Mouse (Mus musculus) neural tube, embryonic 14.5 days (tissue): ENCODE measurements around the gene Sf3a1. TPM values are rescaled to one million over a fixed set of nuclear protein-coding genes. Genes with fewer than 3 reads are reported as not detected.

Experiments
- ATAC-seq: fragments of 200-750 bp; cut with Nextera tagmentation; 2 replicates; pipeline ENCODE4 v1.8.0; 2017; ENCODE audit warnings: low read depth, mild to moderate bottlenecking, moderate TSS enrichment, moderate library complexity
- H3K27ac ChIP-seq: fragments of 300-500 bp; sonication (generic); 2 replicates; pipeline ENCODE4 v1.5.1; 2014; ENCODE audit warnings: low read depth, mild to moderate bottlenecking, control low read depth, low read length, moderate library complexity, mixed read lengths
- H3K27me3 ChIP-seq: fragments of 300-500 bp; sonication (generic); 2 replicates; pipeline ENCODE4 v1.6.1; 2014; ENCODE audit warnings: low read length; ENCODE audit not compliant: control insufficient read depth, insufficient read depth
- H3K36me3 ChIP-seq: fragments of 300-500 bp; sonication (generic); 2 replicates; pipeline ENCODE4 v1.6.1; 2014; ENCODE audit warnings: low read length, mixed read lengths; ENCODE audit not compliant: control insufficient read depth, insufficient read depth
- H3K4me1 ChIP-seq: fragments of 300-500 bp; sonication (generic); 2 replicates; pipeline ENCODE4 v1.6.1; 2014; ENCODE audit warnings: low read length; ENCODE audit not compliant: control insufficient read depth, insufficient read depth
- H3K4me2 ChIP-seq: fragments of 300-500 bp; sonication (generic); 2 replicates; pipeline ENCODE4 v1.6.1; 2014; ENCODE audit warnings: mild to moderate bottlenecking, low read depth, low read length, control low read depth
- H3K4me3 ChIP-seq: fragments of 300-500 bp; sonication (generic); 2 replicates; pipeline ENCODE4 v1.5.1; 2014; ENCODE audit warnings: low read depth, low read length, control low read depth, mixed read lengths
- H3K9ac ChIP-seq: fragments of 300-500 bp; sonication (generic); replicated peaks from 2 replicates; pipeline ENCODE4 v1.6.1; 2014; ENCODE audit warnings: low read depth, mild to moderate bottlenecking, control low read depth, low read length, mixed read lengths
- H3K9me3 ChIP-seq: fragments of 300-500 bp; sonication (generic); 2 replicates; pipeline ENCODE4 v1.6.1; 2016; ENCODE audit warnings: low read length; ENCODE audit not compliant: control insufficient read depth
- WGBS: fragments of 180-500 bp; shearing (Covaris S2); extraction: QIAGEN DNeasy Blood & Tissue Kit; methylation state at CpG from one replicate; pipeline ENCODE4 v1.1.7; 2014; 5-methylcytosine and 5-hydroxymethylcytosine counted together
- polyA plus RNA-seq: library from polyadenylated mRNA; unstranded; fragments of >200 nt; fragmentation: Nextera tagmentation; extraction: Ambion mirVana; gene quantifications from 2 replicates; pipeline ENCODE4 v1.2.1, GENCODE M21; 2014

The Sf3a1 gene
- polyA plus RNA-seq, 1 experiment from 2014 or later: 53.0 TPM

DNA sequence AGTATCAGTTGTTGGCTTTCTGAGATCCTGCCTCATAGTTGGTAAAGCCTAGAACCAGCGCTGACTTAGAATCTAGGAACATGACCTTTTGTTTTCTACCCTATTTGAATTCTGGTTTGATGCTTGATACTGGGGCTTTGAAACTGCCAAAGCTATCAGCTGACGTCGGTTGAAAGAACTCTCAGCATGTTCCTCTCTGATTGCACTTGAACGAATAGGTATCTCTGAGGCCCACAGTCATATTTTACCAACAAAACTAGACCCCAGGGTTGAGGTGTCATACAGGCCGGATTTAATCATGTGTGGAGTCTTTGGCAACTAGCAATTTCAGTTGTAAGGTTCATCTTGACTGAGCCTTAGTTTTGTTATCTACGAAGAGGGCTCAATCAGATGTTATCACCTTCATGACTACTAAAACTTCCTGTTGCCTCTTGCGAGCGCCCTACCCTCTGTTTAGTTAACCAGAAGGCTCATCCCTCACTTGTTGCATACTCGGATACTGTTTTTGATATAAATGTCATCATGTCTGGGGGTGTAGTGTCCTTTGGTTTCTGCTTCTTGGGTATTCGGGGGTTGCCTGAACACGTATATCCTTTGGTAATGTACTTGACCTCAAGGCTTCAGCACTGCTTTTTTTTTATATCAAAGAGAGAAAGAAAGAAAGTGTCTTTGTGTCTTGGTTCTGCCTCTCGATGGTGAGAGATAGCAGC, 43.0 kb downstream of the Sf3a1 start:
- Histone ChIP-seq H3K27ac (no peak overlapping the region), H3K4me3 (no peak overlapping the region), H3K4me2 (no peak overlapping the region), H3K27me3 (no peaks in the 10 kb centered on the region), H3K36me3 (peaks cover 6% of the 10 kb centered on the region; the same call in 1 of the 2 replicates), H3K4me1 (0 out of 2 replicates have a peak, but pooled peaks cover 3% of the 10 kb centered on the region), H3K9me3 (no peaks in the 10 kb centered on the region), H3K9ac (no peak overlapping the region)
- 79% methylated on average over 12 of the region's 12 CpGs for WGBS
- no peak for ATAC-seq

DNA sequence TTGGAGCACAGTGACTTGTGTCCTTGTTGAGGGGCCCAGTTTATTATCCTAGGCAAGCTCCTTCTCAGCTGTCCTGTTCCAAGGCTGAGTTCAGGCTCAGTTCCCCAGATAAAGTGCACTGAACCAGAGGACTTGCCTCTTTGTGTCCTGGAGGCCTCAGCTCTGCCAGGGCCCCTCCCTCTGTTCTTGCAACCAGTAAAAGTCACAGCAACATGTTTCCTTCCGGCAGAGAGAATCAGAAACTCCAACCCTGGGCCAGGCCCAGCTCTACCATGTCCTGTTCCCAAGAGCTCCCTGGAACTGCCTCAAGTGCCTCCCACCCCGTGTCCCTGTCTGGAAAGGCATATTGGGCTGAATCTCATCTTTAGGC, 43.5 kb downstream of the Sf3a1 start:
- Histone ChIP-seq H3K27ac (no peak overlapping the region), H3K9ac (no peak overlapping the region), H3K9me3 (no peaks in the 10 kb centered on the region), H3K4me1 (0 out of 2 replicates have a peak, but pooled peaks cover 3% of the 10 kb centered on the region), H3K4me2 (no peak overlapping the region), H3K36me3 (peaks cover 6% of the 10 kb centered on the region; the same call in 1 of the 2 replicates), H3K27me3 (no peaks in the 10 kb centered on the region), H3K4me3 (no peak overlapping the region)
- no peak for ATAC-seq
- 52% methylated on average over 2 of the region's 2 CpGs for WGBS

GRCm38 (mm10) chr11:4205097-4205655, 45.0 kb downstream of the Sf3a1 start:
- Histone ChIP-seq H3K27ac (no peak overlapping the region), H3K27me3 (no peaks in the 10 kb centered on the region), H3K4me3 (no peak overlapping the region), H3K4me1 (0 out of 2 replicates have a peak, but pooled peaks cover 3% of the 10 kb centered on the region), H3K9me3 (no peaks in the 10 kb centered on the region), H3K36me3 (peaks cover 6% of the 10 kb centered on the region; the same call in 1 of the 2 replicates), H3K4me2 (no peak overlapping the region), H3K9ac (no peak overlapping the region)
- no peak for ATAC-seq
- 86% methylated on average over 5 of the region's 5 CpGs for WGBS

- no peaks in the 10 kb centered on the region for H3K9me3 ChIP-seq
- no peaks in the 10 kb centered on the region for H3K27me3 ChIP-seq
- no peak overlapping the region for H3K4me3 ChIP-seq
- H3K9ac ChIP-seq: no peak overlapping the region
- 92% methylated on average over 7 of the region's 7 CpGs for WGBS
- peaks cover 6% of the 10 kb centered on the region; the same call in 1 of the 2 replicates for H3K36me3 ChIP-seq
- no peak for ATAC-seq
- no peak overlapping the region for H3K4me2 ChIP-seq
- no peak overlapping the region for H3K27ac ChIP-seq
- 0 out of 2 replicates have a peak, but pooled peaks cover 3% of the 10 kb centered on the region for H3K4me1 ChIP-seq
These were observed 45.8 kb downstream of the Sf3a1 start for GRCm38 (mm10) chr11:4205951-4206350.

- Histone ChIP-seq H3K4me2 (no peak overlapping the region), H3K9ac (no peak overlapping the region), H3K9me3 (no peaks in the 10 kb centered on the region), H3K4me1 (0 out of 2 replicates have a peak, but pooled peaks cover 3% of the 10 kb centered on the region), H3K27me3 (no peaks in the 10 kb centered on the region), H3K4me3 (no peak overlapping the region), H3K27ac (no peak overlapping the region), H3K36me3 (peaks cover 6% of the 10 kb centered on the region; the same call in 1 of the 2 replicates)
- ATAC-seq: no peak
- WGBS: 85% methylated on average over 6 of the region's 6 CpGs
These were observed 46.4 kb downstream of the Sf3a1 start for GRCm38 (mm10) chr11:4206563-4206962.

GRCm38 (mm10) chr11:4207655-4208054, 47.5 kb downstream of the Sf3a1 start:
- WGBS: 95% methylated on average over 9 of the region's 9 CpGs
- ATAC-seq: no peak
- peaks cover 6% of the 10 kb centered on the region; the same call in 1 of the 2 replicates for H3K36me3 ChIP-seq
- H3K27ac ChIP-seq: no peak overlapping the region
- no peaks in the 10 kb centered on the region for H3K27me3 ChIP-seq
- H3K9me3 ChIP-seq: no peaks in the 10 kb centered on the region
- H3K9ac ChIP-seq: no peak overlapping the region
- 0 out of 2 replicates have a peak, but pooled peaks cover 3% of the 10 kb centered on the region for H3K4me1 ChIP-seq
- H3K4me2 ChIP-seq: no peak overlapping the region
- H3K4me3 ChIP-seq: no peak overlapping the region

DNA sequence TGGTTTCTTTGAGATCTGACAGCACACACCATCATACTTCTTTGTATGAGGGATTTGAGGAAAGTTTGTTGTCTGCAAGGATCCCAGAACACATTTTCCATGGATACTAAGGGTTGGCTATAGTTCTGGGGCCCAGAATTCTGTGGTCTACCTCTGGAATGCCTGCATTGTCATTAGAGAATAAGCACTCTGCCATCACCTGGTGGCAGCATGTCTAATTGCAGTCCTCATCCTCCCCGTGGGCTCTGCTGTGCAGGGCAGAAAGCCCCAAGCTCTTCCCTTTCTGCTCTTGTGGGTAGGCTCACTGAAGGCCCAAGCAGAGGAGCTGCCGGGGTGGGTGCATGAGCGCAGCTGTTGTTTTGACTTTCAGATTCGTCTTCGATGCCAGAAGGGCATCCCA, 49.4 kb downstream of the Sf3a1 start:
- H3K36me3 ChIP-seq: peaks cover 15% of the 10 kb centered on the region
- H3K4me3 ChIP-seq: no peak overlapping the region
- H3K9me3 ChIP-seq: no peaks in the 10 kb centered on the region
- no peak overlapping the region for H3K27ac ChIP-seq
- no peak overlapping the region for H3K9ac ChIP-seq
- no peaks in the 10 kb centered on the region for H3K27me3 ChIP-seq
- ATAC-seq: no peak
- H3K4me1 ChIP-seq: no peaks in the 10 kb centered on the region
- no peak overlapping the region for H3K4me2 ChIP-seq
- 82% methylated on average over 5 of the region's 5 CpGs for WGBS

DNA sequence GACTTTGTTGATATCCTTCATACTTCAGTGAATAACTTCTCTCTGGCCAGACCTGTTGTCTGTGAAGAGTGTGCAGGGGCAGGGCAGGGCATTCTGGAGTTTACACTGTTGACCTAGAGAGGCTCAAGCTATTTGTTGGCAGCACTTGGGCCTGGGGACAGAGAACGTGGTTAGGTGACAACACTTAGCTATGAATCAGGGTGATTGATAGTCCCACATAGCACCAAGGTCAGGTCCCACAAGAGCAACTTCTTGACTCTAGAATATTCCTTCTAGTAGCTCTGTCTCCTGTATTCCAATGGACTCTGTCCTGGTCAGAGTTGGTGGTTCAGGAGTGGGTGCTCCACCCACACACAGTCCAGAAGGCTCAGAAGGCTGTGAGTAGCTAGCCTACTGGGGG, 50.6 kb downstream of the Sf3a1 start:
- Histone ChIP-seq H3K4me1 (no peaks in the 10 kb centered on the region), H3K27me3 (no peaks in the 10 kb centered on the region), H3K4me2 (no peak overlapping the region), H3K27ac (no peak overlapping the region), H3K36me3 (peaks cover 21% of the 10 kb centered on the region), H3K9ac (no peak overlapping the region), H3K9me3 (no peaks in the 10 kb centered on the region), H3K4me3 (no peak overlapping the region)
- 61% methylated on average over 1 of the region's 1 CpGs for WGBS
- ATAC-seq: no peak

DNA sequence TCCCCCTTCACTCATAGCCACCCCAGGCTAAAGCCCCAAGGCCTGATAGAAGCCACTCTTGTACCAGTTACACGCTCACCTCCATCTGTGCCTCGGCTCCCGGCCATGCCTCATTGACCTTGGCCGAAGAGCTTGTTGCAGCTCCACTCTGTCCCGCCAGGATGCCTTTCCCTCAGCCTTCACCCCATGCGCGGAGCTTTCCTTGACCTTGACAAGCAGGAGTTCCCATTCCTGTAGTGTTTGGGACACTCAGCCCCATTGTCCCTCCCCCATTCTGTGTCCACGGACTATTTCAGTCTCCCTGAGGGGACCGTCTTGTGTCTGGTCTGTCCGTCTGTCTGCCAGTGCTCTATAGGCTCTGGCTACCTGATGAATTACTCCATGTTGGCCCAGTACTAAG, 53.0 kb downstream of the Sf3a1 start:
- peaks cover under 1% of the 10 kb centered on the region; the same call in 1 of the 2 replicates for H3K4me1 ChIP-seq
- no peaks in the 10 kb centered on the region for H3K9me3 ChIP-seq
- H3K27ac ChIP-seq: no peak overlapping the region
- ATAC-seq: no peak
- WGBS: 91% methylated on average over 10 of the region's 10 CpGs
- no peak overlapping the region for H3K9ac ChIP-seq
- no peak overlapping the region for H3K4me3 ChIP-seq
- peaks cover 8% of the 10 kb centered on the region; the same call in 1 of the 2 replicates for H3K27me3 ChIP-seq
- no peak overlapping the region for H3K4me2 ChIP-seq
- peaks cover 16% of the 10 kb centered on the region for H3K36me3 ChIP-seq
